Mouse (Mus musculus): ENCODE data around the gene Gpc2. TPM values are rescaled to one million over a fixed set of nuclear protein-coding genes. Genes with fewer than 3 reads are reported as not detected.

The Gpc2 gene
- 1 to 10 TPM in 1 of 2 experiments, under 1 TPM in 1; 0.61 to 1.9 TPM for total RNA-seq (2021)
- long read RNA-seq, experiment 1 = 0 reads
- long read RNA-seq, experiment 2, partial matches to known transcripts = 0 of 1 reads
- long read RNA-seq, experiment 2, other reads (novel, unspliced or antisense) = 1 of 1 reads

GRCm38 (mm10) chr5:138279585-138280424, at the start of gene Gpc2, which contains the start of the genes Gm43720 and Stag3:
TSS of gene Gpc2 (minus strand) at chr5:138280005.
TSS of gene Gm43720 (minus strand) at chr5:138279958.
TSS of gene Stag3 (plus strand) at chr5:138280240.
- Histone ChIP-seq H3K4me3 (peak within 1 kb of the TSS; percentile 47), H3K27ac (no peak within 1 kb of the TSS)
- TF ChIP-seq CTCF (IDR thresholded peaks at IDR 0.05) = no peak
- peak; percentile 63 to 79 for DNase-seq (ENCODE audit: extremely low spot score in 1 of 2, low spot score in 2 of 2)
- intact Hi-C loops (cut with DNase I) = loop anchor here (5.0 kb wide), 1 partner anchor 58 kb away; no protein-coding TSS in a partner anchor

DNA sequence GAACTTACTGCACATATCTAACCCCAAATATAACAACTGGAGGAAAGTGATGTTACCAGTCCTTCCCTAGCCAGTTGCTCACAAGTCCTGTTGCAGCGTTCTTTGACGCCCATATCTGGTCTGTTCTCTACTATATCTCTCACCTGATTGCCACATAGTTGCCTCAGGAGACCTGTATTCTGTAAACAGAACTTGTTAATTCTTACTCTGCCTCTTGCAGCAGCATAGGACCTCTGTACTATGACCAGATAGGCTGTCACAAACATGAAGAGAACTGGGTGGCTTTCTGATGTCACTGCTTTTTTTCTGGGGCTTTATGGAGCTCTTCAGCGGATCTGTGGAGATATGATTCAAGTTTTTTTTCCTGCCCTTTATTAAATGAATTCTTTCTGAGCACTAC, 33.0 kb upstream of the Gpc2 start:
- intact Hi-C loops (cut with DNase I) = no loop called here
- no peak for TF ChIP-seq CTCF (IDR thresholded peaks at IDR 0.05)
- H3K27ac ChIP-seq = no peak overlapping the region
- no peak overlapping the region for H3K4me3 ChIP-seq
- DNase-seq (ENCODE audit: extremely low spot score in 1 of 2, low spot score in 2 of 2) = no peak

DNA sequence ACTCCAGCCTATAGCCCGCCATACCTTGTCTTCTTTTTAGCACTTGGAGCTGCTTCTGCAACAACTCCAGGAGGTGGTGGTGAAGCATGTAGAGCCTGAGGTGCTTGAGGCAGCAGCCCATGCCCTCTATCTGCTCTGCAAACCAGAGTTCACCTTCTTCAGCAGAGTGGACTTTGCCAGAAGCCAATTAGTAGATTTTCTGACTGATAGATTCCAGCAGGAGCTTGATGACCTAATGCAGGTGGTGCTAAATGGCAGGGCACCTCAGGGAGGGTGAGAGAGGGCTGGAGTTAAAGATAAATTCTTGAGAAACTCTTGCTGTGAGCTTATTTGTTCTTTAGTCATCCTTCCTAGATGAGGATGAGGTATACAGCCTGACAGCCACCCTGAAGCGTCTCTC, 19.8 kb upstream of the Gpc2 start:
- Histone ChIP-seq H3K27ac (no peak overlapping the region), H3K4me3 (no peak overlapping the region)
- no peak for TF ChIP-seq CTCF (IDR thresholded peaks at IDR 0.05)
- intact Hi-C loops (cut with DNase I) = loop anchor here (5.0 kb wide), 1 partner anchor 77 kb away; no protein-coding TSS in a partner anchor
- DNase-seq (ENCODE audit: extremely low spot score in 1 of 2, low spot score in 2 of 2) = no peak

DNA sequence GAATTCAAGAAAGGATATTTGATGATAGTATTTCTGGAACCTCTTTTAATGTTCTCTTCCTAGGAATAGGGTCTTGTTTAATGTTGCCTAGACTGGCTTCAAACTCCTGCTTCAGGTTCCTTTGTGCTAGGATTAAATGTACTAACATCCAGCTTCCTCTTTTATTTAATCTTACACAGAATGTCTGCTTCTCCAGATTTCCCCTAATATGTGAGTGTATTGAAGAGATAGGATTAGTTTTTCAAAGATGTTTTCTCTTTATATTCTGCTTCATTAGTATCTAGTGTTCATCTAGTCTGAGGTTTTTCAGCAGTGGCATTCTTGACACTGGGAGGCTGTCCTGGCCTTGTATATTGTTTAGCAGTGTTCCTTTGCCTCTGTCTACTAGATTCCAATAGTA, 14.4 kb upstream of the Gpc2 start:
- H3K4me3 ChIP-seq = no peak overlapping the region
- H3K27ac ChIP-seq = no peak overlapping the region
- TF ChIP-seq CTCF (IDR thresholded peaks at IDR 0.05) = no peak
- no peak for DNase-seq (ENCODE audit: extremely low spot score in 1 of 2, low spot score in 2 of 2)
- intact Hi-C loops (cut with DNase I) = no loop called here

GRCm38 (mm10) chr5:138291638-138292037, 11.8 kb upstream of the Gpc2 start:
- H3K27ac ChIP-seq = no peak overlapping the region
- TF ChIP-seq CTCF (IDR thresholded peaks at IDR 0.05) = no peak
- H3K4me3 ChIP-seq = no peak overlapping the region
- DNase-seq (ENCODE audit: extremely low spot score in 1 of 2, low spot score in 2 of 2) = no peak
- intact Hi-C loops (cut with DNase I) = no loop called here

GRCm38 (mm10) chr5:138287861-138288260, 8.1 kb upstream of the Gpc2 start:
- no peak; the same call in 1 of the 2 replicates for TF ChIP-seq CTCF (IDR thresholded peaks at IDR 0.05)
- intact Hi-C loops (cut with DNase I) = no loop called here
- no peak overlapping the region for H3K27ac ChIP-seq
- DNase-seq (ENCODE audit: extremely low spot score in 1 of 2, low spot score in 2 of 2) = no peak
- no peak overlapping the region for H3K4me3 ChIP-seq

GRCm38 (mm10) chr5:138283540-138283939, 3.7 kb upstream of the Gpc2 start:
- Histone ChIP-seq H3K4me3 (no peak overlapping the region), H3K27ac (no peak overlapping the region)
- peak; percentile 7; the same call in 1 of the 2 replicates for TF ChIP-seq CTCF (IDR thresholded peaks at IDR 0.05)
- DNase-seq (ENCODE audit: extremely low spot score in 1 of 2, low spot score in 2 of 2) = no peak
- intact Hi-C loops (cut with DNase I) = loop anchor here (5.0 kb wide), 1 partner anchor 61 kb away; no protein-coding TSS in a partner anchor

DNA sequence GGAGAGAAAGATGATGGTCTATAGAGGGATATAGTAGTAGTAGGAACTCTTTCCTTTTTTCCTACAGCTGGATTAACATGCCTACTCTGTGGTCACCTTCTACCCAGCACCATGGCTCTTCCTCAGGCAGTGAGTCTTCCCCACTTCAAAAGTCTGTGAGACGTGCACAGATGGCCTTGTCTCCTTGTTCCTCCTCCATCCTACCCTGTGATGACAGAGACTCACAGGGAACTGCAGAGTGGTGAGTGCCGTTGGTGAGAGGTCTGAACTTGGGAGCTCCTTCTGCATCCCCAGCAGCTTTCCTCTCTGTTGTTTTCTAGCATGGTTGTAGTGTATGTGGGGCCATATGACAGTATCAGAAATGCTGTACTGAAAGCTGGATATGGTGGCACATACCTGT, 2.0 kb upstream of the Gpc2 start:
- H3K27ac ChIP-seq = no peak overlapping the region
- no peak for TF ChIP-seq CTCF (IDR thresholded peaks at IDR 0.05)
- no peak for DNase-seq (ENCODE audit: extremely low spot score in 1 of 2, low spot score in 2 of 2)
- intact Hi-C loops (cut with DNase I) = loop anchor here (5.0 kb wide), 1 partner anchor 59 kb away; no protein-coding TSS in a partner anchor
- H3K4me3 ChIP-seq = no peak overlapping the region

DNA sequence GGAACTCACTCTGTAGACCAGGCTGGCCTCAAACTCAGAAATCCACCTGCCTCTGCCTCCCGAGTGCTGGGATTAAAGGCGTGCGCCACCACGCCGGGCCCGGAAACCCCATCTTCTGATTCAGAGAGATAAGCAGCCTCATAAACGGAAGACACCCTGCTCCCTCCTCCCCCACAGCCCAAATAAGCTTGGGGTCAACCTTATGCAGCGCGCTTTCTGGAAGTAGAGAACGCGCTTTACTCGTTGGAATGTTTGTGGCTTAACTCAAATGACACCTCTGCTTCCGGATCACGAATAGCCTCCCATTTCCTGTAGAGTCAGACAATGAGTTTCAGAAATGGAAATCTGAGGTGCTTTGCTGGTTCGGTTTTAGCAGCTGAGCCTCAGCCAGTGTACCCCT, 1.0 kb upstream of the Gpc2 start:
- no peak for TF ChIP-seq CTCF (IDR thresholded peaks at IDR 0.05)
- intact Hi-C loops (cut with DNase I) = loop anchor here (5.0 kb wide), 1 partner anchor 59 kb away; no protein-coding TSS in a partner anchor
- no peak for DNase-seq (ENCODE audit: extremely low spot score in 1 of 2, low spot score in 2 of 2)
- Histone ChIP-seq H3K4me3 (no peak overlapping the region), H3K27ac (no peak overlapping the region)

GRCm38 (mm10) chr5:138280425-138280768, 592 bp upstream of the Gpc2 start:
- intact Hi-C loops (cut with DNase I) = loop anchor here (5.0 kb wide), 1 partner anchor 58 kb away; no protein-coding TSS in a partner anchor
- Histone ChIP-seq H3K27ac (no peak overlapping the region), H3K4me3 (peak overlapping the region; percentile 47)
- no peak for DNase-seq (ENCODE audit: extremely low spot score in 1 of 2, low spot score in 2 of 2)
- TF ChIP-seq CTCF (IDR thresholded peaks at IDR 0.05) = no peak

DNA sequence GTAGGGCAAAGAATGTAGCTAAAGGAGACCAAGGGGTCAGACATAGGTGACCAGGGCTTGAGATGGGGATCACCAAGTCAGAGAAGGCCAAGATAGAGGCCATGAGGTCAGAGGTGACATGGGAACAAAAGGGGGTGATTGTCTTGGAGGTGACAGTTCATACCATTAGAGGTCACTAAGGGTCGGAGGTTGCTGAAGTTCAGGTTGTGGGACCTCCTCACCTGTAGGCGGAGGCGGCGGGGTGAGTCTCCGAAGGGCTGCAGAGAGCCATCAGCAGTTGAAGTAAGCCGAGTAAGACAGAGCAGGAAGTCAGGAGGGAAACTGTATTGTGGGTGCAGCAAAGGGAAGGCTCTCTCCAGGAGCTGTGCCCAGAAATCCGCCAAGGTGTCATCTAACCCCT, 1.8 kb downstream of the Gpc2 start:
- Histone ChIP-seq H3K4me3 (no peak overlapping the region), H3K27ac (no peak overlapping the region)
- intact Hi-C loops (cut with DNase I) = no loop called here
- DNase-seq (ENCODE audit: extremely low spot score in 1 of 2, low spot score in 2 of 2) = no peak
- TF ChIP-seq CTCF (IDR thresholded peaks at IDR 0.05) = no peak

All from left cerebral cortex, adult 2 months (tissue).